Mouse (Mus musculus) left cerebral cortex, adult 6 months (tissue): ENCODE results near the gene Olfr1181. TPM values are rescaled to one million over a fixed set of nuclear protein-coding genes. Genes with fewer than 3 reads are reported as not detected.

ENCODE experiments used
- long read RNA-seq, 2 experiments: library from polyadenylated mRNA; unstranded; transcript quantifications; one replicate each; pipeline ENCODE4 v2.0.0; 2019 to 2020
- polyA plus RNA-seq: library from polyadenylated mRNA; unstranded; fragments of <200 nt; fragmentation: Nextera tagmentation; gene quantifications from 2 replicates; pipeline ENCODE4 v1.2.3, GENCODE M21; 2021

Olfr1181 gene
- polyA plus RNA-seq: not detected in 2 replicates
- long read RNA-seq, experiment 1: 0 reads
- long read RNA-seq, experiment 2: 0 reads

GRCm38 (mm10) chr2:88426071-88426470 is at the start of gene Olfr1181:
Gene Olfr1181 (minus strand): TSS chr2:88426171.

GRCm38 (mm10) chr2:88454567-88454966 is 28.6 kb upstream of the Olfr1181 start, which contains the start of gene Olfr1183:
Gene Olfr1183 (plus strand): TSS chr2:88454867.

GRCm38 (mm10) chr2:88449031-88449430 is 23.1 kb upstream of the Olfr1181 start, which contains the start of gene Gm13757:
Gene Gm13757 (minus strand): TSS chr2:88449131.

GRCm38 (mm10) chr2:88419051-88419450 is 6.9 kb downstream of the Olfr1181 start, which contains the start of gene Olfr1180:
Gene Olfr1180 (minus strand): TSS chr2:88419151.

GRCm38 (mm10) chr2:88406353-88406752 is 19.6 kb downstream of the Olfr1181 start, which contains the start of gene Olfr1179:
Gene Olfr1179 (minus strand): TSS chr2:88406453.

GRCm38 (mm10) chr2:88386762-88387161 is 39.2 kb downstream of the Olfr1181 start, which contains the start of gene Olfr1178:
Gene Olfr1178 (plus strand): TSS chr2:88387062.

Other genes with a start within 250 kb of the Olfr1181 start
- not detected in 2 replicates for gene Olfr1168, start 244.3 kb downstream of the Olfr1181 start, polyA plus RNA-seq
- not detected in 2 replicates for gene Olfr1170, start 197.8 kb downstream of the Olfr1181 start, polyA plus RNA-seq
- gene Olfr1173, start 146.3 kb downstream of the Olfr1181 start, polyA plus RNA-seq: not detected in 2 replicates
- not detected in 2 replicates for gene Olfr1174-ps, start 111.0 kb downstream of the Olfr1181 start, polyA plus RNA-seq
- gene Olfr1175-ps, start 99.0 kb downstream of the Olfr1181 start, polyA plus RNA-seq: not detected in 2 replicates
- gene Olfr1176, start 89.5 kb downstream of the Olfr1181 start, polyA plus RNA-seq: not detected in 2 replicates
- gene Olfr1177-ps, start 79.7 kb downstream of the Olfr1181 start, polyA plus RNA-seq: not detected in 2 replicates
- gene Olfr1178, start 39.1 kb downstream of the Olfr1181 start, polyA plus RNA-seq: not detected in 2 replicates
- not detected in 2 replicates for gene Olfr1179, start 19.7 kb downstream of the Olfr1181 start, polyA plus RNA-seq
- gene Olfr1180, start 7.0 kb downstream of the Olfr1181 start, polyA plus RNA-seq: not detected in 2 replicates
- gene Gm13757, start 23.0 kb upstream of the Olfr1181 start, polyA plus RNA-seq: not detected in 2 replicates
- gene Olfr1183, start 28.7 kb upstream of the Olfr1181 start, polyA plus RNA-seq: 0.01 TPM in 1 of 2 replicates, not detected in the other
- not detected in 2 replicates for gene Olfr1184, start 57.4 kb upstream of the Olfr1181 start, polyA plus RNA-seq
- not detected in 2 replicates for gene Olfr1185-ps1, start 67.1 kb upstream of the Olfr1181 start, polyA plus RNA-seq
- not detected in 2 replicates for gene Olfr1186, start 92.4 kb upstream of the Olfr1181 start, polyA plus RNA-seq
- gene Olfr1188, start 130.8 kb upstream of the Olfr1181 start, polyA plus RNA-seq: not detected in 2 replicates
- gene Olfr1189, start 160.3 kb upstream of the Olfr1181 start, polyA plus RNA-seq: not detected in 2 replicates
- gene Olfr1191-ps1, start 214.4 kb upstream of the Olfr1181 start, polyA plus RNA-seq: not detected in 2 replicates
- gene Olfr1192-ps1, start 222.3 kb upstream of the Olfr1181 start, polyA plus RNA-seq: not detected in 2 replicates
- gene Olfr1193, start 249.5 kb upstream of the Olfr1181 start, polyA plus RNA-seq: not detected in 2 replicates